Mouse (Mus musculus) layer of hippocampus, postnatal 14 days (tissue): ENCODE data around the gene Cish. TPM values are rescaled to one million over a fixed set of nuclear protein-coding genes. Genes with fewer than 3 reads are reported as not detected.

Experiments used
- DNase-seq, 2 experiments: peaks; one replicate each; pipeline ENCODE4 v3.0.0; 2021 to 2022; ENCODE audit warnings: low spot score in 2 of 2, mixed read lengths in 1 of 2
- long read RNA-seq, 2 experiments: library from polyadenylated mRNA; stranded (forward); transcript quantifications; one replicate each; pipeline ENCODE4 v2.0.0; 2021
- total RNA-seq, 2 experiments: library from RNA; stranded (reverse); gene quantifications; 2 replicates each; pipeline ENCODE4 v1.2.3; 2021

Gene Cish
- 1 to 10 TPM; 3.3 to 3.4 TPM for total RNA-seq
- long read RNA-seq, experiment 1, partial matches to known transcripts, result 0 of 4 reads
- long read RNA-seq, experiment 1, other reads (novel, unspliced or antisense), result 0 of 4 reads
- long read RNA-seq, experiment 2, partial matches to known transcripts, result 0 of 7 reads
- long read RNA-seq, experiment 2, other reads (novel, unspliced or antisense), result 3 of 7 reads

DNA sequence AAGGTAGTCTGAATTCAATTTTAAA is at the start of gene Cish:
Gene Cish, plus strand, starts transcription at position 11 of the 25 bp plus-strand sequence.
- no peak for DNase-seq

DNA sequence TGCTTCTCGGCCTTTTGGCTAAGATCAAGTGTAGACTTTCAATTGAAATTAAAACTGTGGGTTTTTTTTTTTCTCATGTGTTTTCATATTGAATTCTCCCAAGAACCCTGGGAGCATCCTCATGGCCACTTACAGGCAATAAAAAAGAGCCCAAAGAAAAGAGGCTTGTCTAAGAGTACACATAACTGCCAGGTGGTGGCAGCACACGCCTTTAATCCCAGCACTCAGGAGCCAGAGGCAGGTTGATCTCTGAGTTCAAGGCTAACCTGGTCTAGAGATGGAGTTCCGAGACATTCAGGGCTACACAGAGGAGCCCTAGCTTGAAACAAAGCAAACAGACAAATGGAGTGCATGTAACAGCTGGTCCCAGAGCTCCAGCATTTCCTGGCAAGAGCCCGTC is 49.7 kb upstream of the Cish start:
- DNase-seq, result no peak

DNA sequence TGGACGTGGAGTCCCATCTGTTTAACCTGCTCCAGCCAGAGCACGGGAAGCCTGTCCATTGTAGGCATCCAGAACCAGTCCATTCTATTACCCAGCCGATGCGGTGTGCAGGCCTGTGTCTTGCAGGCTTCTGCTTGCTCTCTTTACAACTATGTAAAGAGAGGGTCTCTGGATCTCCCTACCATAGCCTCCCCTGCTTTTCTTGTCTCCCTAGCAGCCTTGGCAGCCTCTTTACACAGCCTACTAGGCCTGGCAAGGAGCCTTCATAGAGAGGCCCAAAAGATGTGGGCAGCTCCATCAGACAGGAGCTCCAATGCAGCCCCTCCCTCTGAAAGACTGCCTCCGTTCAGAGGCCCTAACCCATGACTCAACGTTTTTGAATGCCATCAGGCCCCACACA is 46.7 kb upstream of the Cish start:
- peak in 1 of 2 experiments; percentile 52 for DNase-seq

GRCm38 (mm10) chr9:107250416-107251337 is 45.1 kb upstream of the Cish start:
- no peak for DNase-seq

- DNase-seq, result no peak
These were observed 43.7 kb upstream of the Cish start for GRCm38 (mm10) chr9:107252164-107252563.

DNA sequence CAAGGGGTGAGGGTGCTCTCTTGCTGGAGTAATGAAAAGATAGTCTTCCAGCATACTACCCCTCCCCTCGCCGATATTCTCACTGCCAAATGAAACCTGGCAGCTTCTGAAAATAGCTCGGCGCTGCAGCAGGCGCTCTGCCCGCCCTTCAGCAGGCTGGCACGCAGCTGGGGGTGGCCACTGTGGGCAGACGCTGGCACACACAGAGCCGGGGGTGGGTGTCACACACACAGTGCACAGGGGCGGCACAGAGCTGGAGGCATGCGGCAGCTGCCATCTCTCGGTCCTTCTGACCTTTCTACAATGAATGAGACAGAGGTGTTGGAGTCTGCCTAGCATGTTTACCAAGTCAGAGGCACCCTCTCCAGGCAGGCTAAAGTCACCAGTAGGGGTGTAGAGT is 41.4 kb upstream of the Cish start:
- DNase-seq, result peak; percentile 68 to 79

DNA sequence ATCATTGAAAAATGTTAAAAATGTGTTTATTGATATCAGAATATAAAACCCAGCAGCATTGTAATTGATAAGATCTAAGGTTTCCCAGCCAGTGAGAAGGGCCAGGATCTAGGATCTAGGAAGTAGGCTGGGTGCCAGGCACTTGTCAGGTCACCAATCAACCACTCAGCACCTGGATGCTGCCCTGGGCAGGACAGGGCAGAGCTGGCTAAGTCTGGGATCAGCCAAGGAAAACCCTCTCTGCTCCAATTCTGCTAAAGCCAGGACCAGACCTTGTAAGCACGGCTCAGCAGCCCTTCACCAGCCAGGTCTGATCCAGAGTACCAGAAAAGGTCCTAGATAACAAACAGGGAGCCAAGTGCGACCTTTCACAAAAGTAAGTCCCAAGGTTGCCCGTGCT is 40.9 kb upstream of the Cish start:
- DNase-seq, result no peak

GRCm38 (mm10) chr9:107255596-107255995 is 40.2 kb upstream of the Cish start:
- no peak for DNase-seq

- DNase-seq, result peak in 1 of 2 experiments; percentile 68
These were observed 36.3 kb upstream of the Cish start for GRCm38 (mm10) chr9:107259571-107259970.

GRCm38 (mm10) chr9:107260429-107260828 is 35.4 kb upstream of the Cish start:
- no peak for DNase-seq

- DNase-seq, result no peak
These were observed 35.0 kb upstream of the Cish start for GRCm38 (mm10) chr9:107260836-107261235.

DNA sequence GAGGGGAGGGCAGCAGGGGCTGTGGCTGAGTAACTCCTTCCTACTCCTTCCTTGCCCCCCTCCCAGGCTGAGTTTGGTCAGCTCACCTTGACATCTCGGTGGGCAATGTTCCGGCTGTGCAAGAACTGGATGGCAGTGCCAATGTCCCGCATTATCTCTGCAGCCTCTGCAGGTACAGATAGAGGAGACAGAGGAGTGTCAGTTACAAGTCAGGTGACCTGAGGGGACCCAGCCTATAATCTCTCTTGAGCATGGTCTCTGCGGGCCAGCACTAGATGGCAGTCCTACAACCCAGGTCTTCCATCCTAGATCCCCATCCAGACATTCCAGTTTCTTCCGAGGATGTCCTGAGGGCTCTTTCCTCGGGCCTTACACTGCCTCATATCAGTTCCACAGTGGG is 34.0 kb upstream of the Cish start:
- no peak for DNase-seq

- no peak for DNase-seq
These were observed 33.5 kb upstream of the Cish start for GRCm38 (mm10) chr9:107262375-107262774.

GRCm38 (mm10) chr9:107263912-107264311 is 31.9 kb upstream of the Cish start:
- no peak for DNase-seq

DNA sequence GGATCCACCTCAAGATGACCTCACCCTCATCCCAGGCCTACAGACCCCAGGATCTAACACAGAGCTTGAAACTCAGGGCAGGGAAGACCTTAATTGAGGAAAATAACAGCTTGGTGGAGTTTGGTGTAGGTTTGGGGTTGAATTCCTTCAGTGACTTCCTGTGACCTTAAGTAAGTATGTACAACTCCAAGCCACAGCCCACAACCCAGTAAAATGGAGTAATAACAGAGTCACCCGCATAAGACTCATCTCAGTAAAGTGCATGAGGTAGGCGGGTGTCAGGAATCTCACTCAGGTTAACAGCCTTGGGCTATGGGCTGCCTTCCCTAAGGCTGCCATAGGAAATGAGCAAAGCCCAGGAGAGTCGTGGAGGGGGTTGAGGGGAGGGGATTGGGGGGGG is 31.1 kb upstream of the Cish start:
- no peak for DNase-seq

GRCm38 (mm10) chr9:107267028-107267427 is 28.8 kb upstream of the Cish start:
- DNase-seq, result no peak

DNA sequence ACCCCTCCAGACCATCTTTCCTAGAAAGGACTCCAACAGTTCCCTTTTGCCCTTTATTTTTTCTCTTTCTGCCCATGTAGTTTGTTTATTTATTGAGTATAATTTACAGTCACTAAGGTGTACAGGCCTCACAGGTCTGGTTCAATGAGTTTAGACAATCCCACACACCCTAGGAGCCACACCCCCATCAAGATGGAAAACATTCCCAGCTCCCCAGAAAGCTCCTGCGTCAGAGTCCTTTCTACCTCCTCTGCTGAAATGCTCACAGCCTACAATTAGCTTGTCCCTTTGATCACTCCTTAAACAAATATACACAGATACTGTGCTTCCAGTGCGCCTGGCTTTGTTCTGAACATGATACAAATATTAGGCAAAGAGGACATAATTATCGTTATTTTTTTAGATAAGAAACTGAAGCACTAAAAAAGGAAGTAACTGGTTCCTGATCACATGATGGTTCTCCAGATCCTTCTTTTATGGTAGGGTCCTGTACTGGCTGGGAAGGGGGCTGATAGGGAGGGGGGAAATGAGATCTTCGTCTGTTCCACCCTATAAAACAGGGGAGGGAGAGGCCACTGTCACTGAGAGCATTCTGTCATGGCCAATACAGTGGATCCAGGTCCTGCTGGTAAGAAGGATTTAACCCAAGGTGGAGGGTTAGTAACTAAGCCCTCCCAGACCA is 28.0 kb upstream of the Cish start:
- no peak for DNase-seq

GRCm38 (mm10) chr9:107269772-107270171 is 26.1 kb upstream of the Cish start:
- no peak for DNase-seq

DNA sequence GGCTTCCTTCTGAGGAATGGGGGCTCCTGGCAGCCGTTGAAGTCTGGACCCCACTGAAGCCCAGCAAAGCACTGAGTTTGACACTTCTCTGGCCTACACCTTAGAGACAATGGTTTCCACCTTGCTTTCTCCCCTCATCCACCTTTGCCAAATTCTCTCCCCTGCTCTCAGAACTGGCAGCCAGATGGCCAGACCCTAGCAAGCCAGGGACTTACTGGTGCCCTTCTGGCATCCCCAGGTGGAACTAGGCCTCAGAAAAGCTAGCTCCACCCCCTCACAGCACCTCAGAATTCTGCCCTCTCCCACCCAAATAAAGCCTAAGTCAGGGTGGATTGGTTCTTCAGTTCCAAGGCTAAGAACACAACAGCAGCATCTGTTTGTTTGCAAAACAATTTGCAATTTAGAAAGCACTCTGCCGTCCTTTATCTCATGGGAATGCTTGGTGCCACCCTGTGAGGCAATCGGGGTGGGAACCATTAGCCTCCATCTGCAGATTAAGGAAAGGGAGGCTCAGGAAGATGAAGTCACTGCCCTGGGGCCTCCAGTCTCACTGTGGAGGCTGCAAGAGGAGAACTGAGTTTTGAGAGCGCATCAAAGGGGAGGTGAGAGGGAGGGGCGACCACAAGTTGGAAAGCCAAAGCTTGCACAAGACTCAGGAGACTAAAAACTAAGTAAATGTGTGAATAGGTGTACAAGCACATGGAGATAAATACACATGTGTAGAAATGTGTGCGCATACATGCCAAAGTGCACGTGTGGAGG is 24.5 kb upstream of the Cish start:
- DNase-seq, result no peak

- no peak for DNase-seq
These were observed 23.5 kb upstream of the Cish start for GRCm38 (mm10) chr9:107272284-107272683.

DNA sequence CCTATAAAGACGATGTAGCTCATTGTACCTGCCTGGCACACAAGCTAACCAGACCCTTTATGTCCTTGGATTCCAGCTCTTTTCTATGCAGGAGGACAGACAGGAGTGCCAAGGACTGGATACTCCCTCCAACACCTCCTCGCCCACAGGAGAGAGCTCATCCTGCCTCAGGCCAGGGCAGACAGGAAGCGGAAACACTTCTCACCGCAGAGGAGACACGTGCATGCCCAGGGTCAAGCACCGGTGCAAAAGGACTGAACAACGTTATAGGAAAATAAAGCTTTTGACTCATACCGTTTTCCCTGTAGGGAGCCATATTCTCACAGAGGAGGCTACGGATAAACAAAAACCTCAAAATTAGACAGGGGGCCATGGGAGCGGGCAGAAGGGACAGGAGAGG is 22.6 kb upstream of the Cish start:
- DNase-seq, result no peak

DNA sequence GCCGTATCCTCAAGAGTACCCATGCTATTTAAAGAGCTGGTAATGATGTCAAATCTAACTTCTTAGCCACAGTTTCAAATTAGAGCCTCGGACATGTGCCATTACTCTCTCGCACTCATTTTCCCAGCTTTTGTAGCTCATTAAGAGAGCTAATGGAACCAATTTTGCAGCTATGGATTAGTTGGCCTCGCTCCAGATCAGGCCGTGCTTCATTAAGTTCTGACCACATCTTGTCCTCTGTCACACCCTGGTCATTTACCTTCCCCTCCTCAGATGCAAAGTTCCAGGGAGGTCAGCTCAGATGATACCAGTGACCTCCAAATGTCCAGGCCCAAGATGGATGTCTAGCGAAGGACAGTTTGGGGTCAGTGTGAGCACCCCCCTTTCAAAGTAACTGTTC is 21.1 kb upstream of the Cish start:
- no peak for DNase-seq
